Mouse (Mus musculus) ES-Bruce4 (cell line): Measurements from ENCODE around the gene Cdc25b.

Source experiments
- CTCF ChIP-seq: IDR thresholded peaks from one replicate; pipeline ENCODE4 v1.8.1; 2011; ENCODE audit warnings: low read depth, low read length
- EP300 ChIP-seq: IDR thresholded peaks from 2 replicates; pipeline ENCODE4 v1.6.1; 2011; ENCODE audit warnings: low read depth, low read length; ENCODE audit not compliant: insufficient read depth
- POLR2A ChIP-seq: IDR thresholded peaks from one replicate; pipeline ENCODE4 v1.8.1; 2011; ENCODE audit warnings: low read length; ENCODE audit not compliant: insufficient read depth

GRCm38 (mm10) chr2:131152166-131152730 lies 34.5 kb upstream of the Cdc25b start:
- no peak for TF ChIP-seq EP300
- TF ChIP-seq CTCF: no peak
- no peak for TF ChIP-seq POLR2A
